Mouse (Mus musculus) heart, postnatal 0 days (tissue): ENCODE results near the gene Gbx2.

Source experiments
- CTCF ChIP-seq: IDR thresholded peaks from 2 replicates; pipeline ENCODE4 v1.5.1; 2016; ENCODE audit warnings: antibody characterized with exemption, control low read depth, low read depth
- EP300 ChIP-seq: IDR thresholded peaks from 2 replicates; pipeline ENCODE4 v1.6.1; 2016; ENCODE audit warnings: antibody characterized with exemption, low read depth

GRCm38 (mm10) chr1:89943202-89943601 is 12.2 kb upstream of the Gbx2 start:
- TF ChIP-seq CTCF = peak; percentile 89
- TF ChIP-seq EP300 = no peak
